Mouse (Mus musculus) CH12F3 (cell line): Measurements from ENCODE around the gene Mst1r.

Experiments used
- in situ Hi-C: fragments of 300-500 bp; cut with MboI; formaldehyde crosslinking; loops from 2 replicates; pipeline ENCODE4 v1.14.3; 2020; ENCODE audit warnings: low sequenced_read_pairs

Gene Mst1r

GRCm38 (mm10) chr9:107910025-107910769 is 3.5 kb downstream of the Mst1r start:
- in situ Hi-C loops = no loop called here

GRCm38 (mm10) chr9:107914764-107915420 is 8.2 kb downstream of the Mst1r start:
- in situ Hi-C loops = no loop called here

- in situ Hi-C loops = no loop called here
Observed at GRCm38 (mm10) chr9:107917895-107918608, 11.4 kb downstream of the Mst1r start.

- in situ Hi-C loops = no loop called here
Observed at GRCm38 (mm10) chr9:107918884-107919283, 12.2 kb downstream of the Mst1r start.

- in situ Hi-C loops = no loop called here
Observed at GRCm38 (mm10) chr9:107919441-107919840, 12.8 kb downstream of the Mst1r start.

GRCm38 (mm10) chr9:107923021-107923420 is 16.3 kb downstream of the Mst1r start:
- in situ Hi-C loops = no loop called here

GRCm38 (mm10) chr9:107923956-107924355 is 17.3 kb downstream of the Mst1r start:
- in situ Hi-C loops = no loop called here

- in situ Hi-C loops = no loop called here
Observed at GRCm38 (mm10) chr9:107925251-107925650, 18.6 kb downstream of the Mst1r start.

GRCm38 (mm10) chr9:107926920-107927420 is 20.3 kb downstream of the Mst1r start:
- in situ Hi-C loops = no loop called here

- in situ Hi-C loops = no loop called here
Observed at GRCm38 (mm10) chr9:107927749-107928148, 21.1 kb downstream of the Mst1r start.

- in situ Hi-C loops = no loop called here
Observed at GRCm38 (mm10) chr9:107928169-107928568, 21.5 kb downstream of the Mst1r start, which contains the start of gene Actl11. Actl11 (plus strand) TSS chr9:107928469.

GRCm38 (mm10) chr9:107932221-107932620 is 25.5 kb downstream of the Mst1r start:
- in situ Hi-C loops = no loop called here

GRCm38 (mm10) chr9:107934146-107934545 is 27.5 kb downstream of the Mst1r start:
- in situ Hi-C loops = no loop called here

- in situ Hi-C loops = no loop called here
Observed at GRCm38 (mm10) chr9:107935374-107935773, 28.7 kb downstream of the Mst1r start, which contains the start of gene Camkv. Camkv (plus strand) TSS chr9:107935674.

- in situ Hi-C loops = no loop called here
Observed at GRCm38 (mm10) chr9:107935790-107936214, 29.1 kb downstream of the Mst1r start.

- in situ Hi-C loops = no loop called here
Observed at GRCm38 (mm10) chr9:107936215-107936822, 29.6 kb downstream of the Mst1r start.

GRCm38 (mm10) chr9:107936831-107937230 is 30.2 kb downstream of the Mst1r start:
- in situ Hi-C loops = no loop called here

- in situ Hi-C loops = no loop called here
Observed at GRCm38 (mm10) chr9:107947241-107948194, 40.8 kb downstream of the Mst1r start.

- in situ Hi-C loops = no loop called here
Observed at GRCm38 (mm10) chr9:107949184-107949921, 42.7 kb downstream of the Mst1r start.
